Mouse (Mus musculus) skeletal muscle tissue, adult 2 months (tissue): ENCODE measurements around the gene Abat.

ENCODE experiments used
- DNase-seq: peaks from one replicate; pipeline ENCODE4 v3.0.0-alpha.2; 2012; ENCODE audit warnings: low read depth, low spot score

Gene Abat

GRCm38 (mm10) chr16:8513236-8513906 is at the start of gene Abat:
Gene Abat (plus strand): TSS chr16:8513429.
- DNase-seq: peak; percentile 79

GRCm38 (mm10) chr16:8470132-8470531 is 43.1 kb upstream of the Abat start:
- no peak for DNase-seq

- DNase-seq: peak; percentile 95
These were observed 42.4 kb upstream of the Abat start, which contains the start of gene Mettl22 for GRCm38 (mm10) chr16:8470603-8471481. Gene Mettl22 (plus strand): TSS chr16:8470788.

- no peak for DNase-seq
These were observed 25.7 kb upstream of the Abat start for GRCm38 (mm10) chr16:8487396-8488005.

GRCm38 (mm10) chr16:8489340-8489739 is 23.9 kb upstream of the Abat start:
- no peak for DNase-seq

GRCm38 (mm10) chr16:8491743-8492490 is 21.3 kb upstream of the Abat start:
- no peak for DNase-seq

- peak; percentile 49 for DNase-seq
These were observed 19.0 kb upstream of the Abat start for GRCm38 (mm10) chr16:8494268-8494667.

- no peak for DNase-seq
These were observed 16.3 kb upstream of the Abat start for GRCm38 (mm10) chr16:8496967-8497366.

- DNase-seq: no peak
These were observed 9.0 kb upstream of the Abat start for GRCm38 (mm10) chr16:8504271-8504670.

- DNase-seq: no peak
These were observed 3.3 kb upstream of the Abat start for GRCm38 (mm10) chr16:8509894-8510293.

- no peak for DNase-seq
These were observed 399 bp upstream of the Abat start for GRCm38 (mm10) chr16:8512830-8513229.

GRCm38 (mm10) chr16:8514180-8514579 is 951 bp downstream of the Abat start:
- DNase-seq: peak; percentile 14

GRCm38 (mm10) chr16:8520525-8520924 is 7.3 kb downstream of the Abat start:
- no peak for DNase-seq

- DNase-seq: no peak
These were observed 8.1 kb downstream of the Abat start for GRCm38 (mm10) chr16:8521322-8521721.

- no peak for DNase-seq
These were observed 10.4 kb downstream of the Abat start for GRCm38 (mm10) chr16:8523480-8524144.

GRCm38 (mm10) chr16:8524163-8524847 is 11.1 kb downstream of the Abat start:
- DNase-seq: no peak

GRCm38 (mm10) chr16:8525293-8525692 is 12.1 kb downstream of the Abat start:
- DNase-seq: no peak

- DNase-seq: no peak
These were observed 12.6 kb downstream of the Abat start for GRCm38 (mm10) chr16:8525877-8526276.

GRCm38 (mm10) chr16:8529389-8529788 is 16.2 kb downstream of the Abat start:
- no peak for DNase-seq

- DNase-seq: no peak
These were observed 16.8 kb downstream of the Abat start for GRCm38 (mm10) chr16:8530018-8530417.
